In genomic region chr10:61890294-61890693, GRCm38 (mm10) we compare ENCODE assay signal across 18 mouse cellular contexts.
DNase-seq lines count a peak whose midpoint lies in the region; ATAC-seq and TF ChIP-seq lines count a peak whose summit lies in the region.
"Had no signal": no experiment of that assay in that cellular context is flagged by ENCODE, and none has a peak within 500 bp of the region (broad histone marks: within the 10 kb centered on the region; RNA-seq: fewer than 3 reads in every experiment).

No protein-coding gene starts in this region.

- 93% methylated on average over 10 of the region's 10 CpGs for WGBS in forebrain, embryonic 10.5 days
- WGBS in forebrain, embryonic 11.5 days: 93% methylated on average over 10 of the region's 10 CpGs
- WGBS in hindbrain, embryonic 10.5 days: 91% methylated on average over 10 of the region's 10 CpGs
- 93% methylated on average over 10 of the region's 10 CpGs for WGBS in hindbrain, postnatal 0 days
- 88% methylated on average over 10 of the region's 10 CpGs for WGBS in liver, embryonic 11.5 days

- H3K4me2 ChIP-seq in forebrain, embryonic 11.5 days (ENCODE audit: low read depth, low read length, severe bottlenecking): no peak overlapping the region
- no peak overlapping the region for H3K4me2 ChIP-seq in hindbrain, postnatal 0 days (ENCODE audit: low read depth, low read length)
- no peak overlapping the region for H3K4me2 ChIP-seq in liver, embryonic 11.5 days
- H3K4me2 ChIP-seq: embryonic facial prominence, embryonic 13.5 days; forebrain, embryonic 15.5 days; heart, embryonic 13.5 days; hindbrain, embryonic 12.5 days had no signal

- no peaks in the 10 kb centered on the region for H3K9me3 ChIP-seq in forebrain, embryonic 10.5 days
- no peaks in the 10 kb centered on the region for H3K9me3 ChIP-seq in forebrain, embryonic 11.5 days (ENCODE audit: control insufficient read depth, low read length)
- H3K9me3 ChIP-seq in hindbrain, embryonic 10.5 days: no peaks in the 10 kb centered on the region
- no peaks in the 10 kb centered on the region for H3K9me3 ChIP-seq in hindbrain, postnatal 0 days (ENCODE audit: low read length)
- no peaks in the 10 kb centered on the region for H3K9me3 ChIP-seq in liver, embryonic 11.5 days (ENCODE audit: control insufficient read depth, low read length)
- H3K9me3 ChIP-seq: embryonic facial prominence, embryonic 13.5 days; forebrain, embryonic 15.5 days; heart, embryonic 13.5 days; hindbrain, embryonic 12.5 days had no signal

- 0 out of 2 replicates have a peak, but pooled peaks cover 8% of the 10 kb centered on the region for H3K27me3 ChIP-seq in forebrain, embryonic 10.5 days (ENCODE audit: poor library complexity, severe bottlenecking)
- H3K27me3 ChIP-seq in forebrain, embryonic 11.5 days (ENCODE audit: control insufficient read depth, insufficient read depth, low read length): no peaks in the 10 kb centered on the region
- 0 out of 2 replicates have a peak, but pooled peaks cover 3% of the 10 kb centered on the region for H3K27me3 ChIP-seq in hindbrain, embryonic 10.5 days (ENCODE audit: insufficient read depth, poor library complexity, severe bottlenecking)
- H3K27me3 ChIP-seq in hindbrain, postnatal 0 days (ENCODE audit: insufficient read depth, low read length): no peaks in the 10 kb centered on the region
- no peaks in the 10 kb centered on the region; the same call in 1 of the 2 replicates for H3K27me3 ChIP-seq in liver, embryonic 11.5 days (replicated peaks; ENCODE audit: control insufficient read depth, insufficient read depth, low read length)
- H3K27me3 ChIP-seq: embryonic facial prominence, embryonic 13.5 days; forebrain, embryonic 15.5 days; heart, embryonic 13.5 days; hindbrain, embryonic 12.5 days had no signal

- H3K4me3 ChIP-seq in forebrain, embryonic 10.5 days: no peak overlapping the region
- H3K4me3 ChIP-seq in forebrain, embryonic 11.5 days (ENCODE audit: low read depth, low read length): no peak overlapping the region
- H3K4me3 ChIP-seq in hindbrain, embryonic 10.5 days: no peak overlapping the region
- no peak overlapping the region for H3K4me3 ChIP-seq in hindbrain, postnatal 0 days (ENCODE audit: low read length)
- H3K4me3 ChIP-seq in liver, embryonic 11.5 days (ENCODE audit: low read depth, low read length): no peak overlapping the region
- H3K4me3 ChIP-seq: embryonic facial prominence, embryonic 13.5 days; forebrain, embryonic 15.5 days; heart, embryonic 13.5 days; hindbrain, embryonic 12.5 days had no signal

- no peaks in the 10 kb centered on the region for H3K36me3 ChIP-seq in forebrain, embryonic 10.5 days (replicated peaks)
- no peaks in the 10 kb centered on the region for H3K36me3 ChIP-seq in forebrain, embryonic 11.5 days (ENCODE audit: control insufficient read depth, insufficient read depth, low read length)
- no peaks in the 10 kb centered on the region for H3K36me3 ChIP-seq in hindbrain, embryonic 10.5 days
- no peaks in the 10 kb centered on the region for H3K36me3 ChIP-seq in hindbrain, postnatal 0 days (ENCODE audit: insufficient read depth, low read length)
- no peaks in the 10 kb centered on the region for H3K36me3 ChIP-seq in liver, embryonic 11.5 days (ENCODE audit: control insufficient read depth, insufficient read depth, low read length)
- H3K36me3 ChIP-seq: embryonic facial prominence, embryonic 13.5 days; forebrain, embryonic 15.5 days; heart, embryonic 13.5 days; hindbrain, embryonic 12.5 days had no signal

- peaks cover 55% of the 10 kb centered on the region for H3K4me1 ChIP-seq in forebrain, embryonic 10.5 days
- peaks cover 4% of the 10 kb centered on the region; the same call in 1 of the 2 replicates for H3K4me1 ChIP-seq in forebrain, embryonic 11.5 days (replicated peaks; ENCODE audit: control insufficient read depth, insufficient read depth, low read length)
- H3K4me1 ChIP-seq in hindbrain, embryonic 10.5 days (replicated peaks): peaks cover 25% of the 10 kb centered on the region
- no peaks in the 10 kb centered on the region for H3K4me1 ChIP-seq in hindbrain, postnatal 0 days (ENCODE audit: insufficient read depth, low read length)
- no peaks in the 10 kb centered on the region for H3K4me1 ChIP-seq in liver, embryonic 11.5 days (replicated peaks; ENCODE audit: control insufficient read depth, insufficient read depth, low read length)
- H3K4me1 ChIP-seq: forebrain, embryonic 15.5 days had no signal

- ATAC-seq in forebrain, embryonic 11.5 days (replicated peaks; ENCODE audit: low FRiP score): no peak
- no peak for ATAC-seq in hindbrain, postnatal 0 days
- no peak for ATAC-seq in liver, embryonic 11.5 days (replicated peaks; ENCODE audit: low FRiP score)
- ATAC-seq: forebrain, embryonic 15.5 days; hindbrain, embryonic 16.5 days had no signal

- H3K9ac ChIP-seq in forebrain, embryonic 11.5 days (ENCODE audit: low read length): no peak overlapping the region
- no peak overlapping the region for H3K9ac ChIP-seq in hindbrain, postnatal 0 days (replicated peaks; ENCODE audit: low read length)
- no peak overlapping the region for H3K9ac ChIP-seq in liver, embryonic 11.5 days (ENCODE audit: low read depth, low read length)
- H3K9ac ChIP-seq: embryonic facial prominence, embryonic 13.5 days; forebrain, embryonic 15.5 days; heart, embryonic 13.5 days; hindbrain, embryonic 12.5 days had no signal

- TF ChIP-seq CTCF in hindbrain, postnatal 0 days (IDR thresholded peaks at IDR 0.05; ENCODE audit: low read depth): no peak

- no peak for DNase-seq in forebrain, embryonic 10.5 days (ENCODE audit: extremely low spot score, low spot score)
- DNase-seq in forebrain, embryonic 11.5 days (ENCODE audit: low spot score): no peak
- DNase-seq in hindbrain, embryonic 10.5 days (ENCODE audit: low spot score): no peak
- DNase-seq in hindbrain, postnatal 0 days (ENCODE audit: low spot score): no peak
- peak; percentile 35 for DNase-seq in gastrocnemius, postnatal 25 days
- no peak for DNase-seq in liver, embryonic 11.5 days (ENCODE audit: low spot score)
- DNase-seq in cerebellum, adult 11-12 months: no peak
- DNase-seq: adrenal gland, adult 8-10 months; cerebellum, adult 11 months; cerebellum, adult 9-10 months; cerebellum, postnatal 25 days; heart, postnatal 36 days; kidney, adult 11 months had no signal

- 0 out of 2 replicates have a peak overlapping the region, but pooled peaks have one; percentile 12 for H3K27ac ChIP-seq in forebrain, embryonic 10.5 days
- no peak overlapping the region for H3K27ac ChIP-seq in forebrain, embryonic 11.5 days (ENCODE audit: low read depth, low read length)
- 0 out of 2 replicates have a peak overlapping the region, but pooled peaks have one; percentile 2 for H3K27ac ChIP-seq in hindbrain, embryonic 10.5 days
- no peak overlapping the region for H3K27ac ChIP-seq in hindbrain, postnatal 0 days
- no peak overlapping the region for H3K27ac ChIP-seq in liver, embryonic 11.5 days (ENCODE audit: low read depth, low read length)
- H3K27ac ChIP-seq: embryonic facial prominence, embryonic 13.5 days; forebrain, embryonic 15.5 days; heart, embryonic 13.5 days; hindbrain, embryonic 12.5 days had no signal

Comparison
In these comparisons a context has a peak if more than half of its experiments do, and no peak if none do; other contexts are left out.
1. H3K27ac ChIP-seq: peak in forebrain, embryonic 10.5 days (single experiment) and hindbrain, embryonic 10.5 days (single experiment); none in forebrain, embryonic 11.5 days (single experiment), hindbrain, postnatal 0 days (single experiment) and liver, embryonic 11.5 days (single experiment).